Mouse (Mus musculus) ES-Bruce4 (cell line): ENCODE data around the gene Tmem54. TPM values are rescaled to one million over a fixed set of nuclear protein-coding genes. Genes with fewer than 3 reads are reported as not detected.

Experiments
- H3K27ac ChIP-seq: 2 replicates; pipeline ENCODE4 v1.5.1; 2012; ENCODE audit warnings: low read length, inconsistent platforms; ENCODE audit not compliant: insufficient read depth
- H3K27me3 ChIP-seq: 2 replicates; pipeline ENCODE4 v1.6.1; 2012; ENCODE audit warnings: mild to moderate bottlenecking, low read length, inconsistent platforms; ENCODE audit not compliant: control insufficient read depth, poor library complexity, insufficient read depth, severe bottlenecking
- H3K36me3 ChIP-seq: 2 replicates; pipeline ENCODE4 v1.6.1; 2012; ENCODE audit warnings: inconsistent platforms, mild to moderate bottlenecking, low read length, moderate library complexity; ENCODE audit not compliant: control insufficient read depth, poor library complexity, insufficient read depth, severe bottlenecking
- H3K4me1 ChIP-seq: one replicate; pipeline ENCODE4 v1.8.1; 2011; ENCODE audit warnings: low read length; ENCODE audit not compliant: control insufficient read depth, insufficient read depth
- H3K4me3 ChIP-seq: 2 replicates; pipeline ENCODE4 v1.5.1; 2011; ENCODE audit warnings: low read depth, mild to moderate bottlenecking, low read length
- H3K9ac ChIP-seq: 2 replicates; pipeline ENCODE4 v1.6.1; 2012; ENCODE audit warnings: low read depth, mild to moderate bottlenecking, inconsistent platforms; ENCODE audit not compliant: poor library complexity, severe bottlenecking
- H3K9me3 ChIP-seq: replicated peaks from 2 replicates; pipeline ENCODE4 v1.6.1; 2012; ENCODE audit warnings: mild to moderate bottlenecking, low read length, inconsistent platforms; ENCODE audit not compliant: control insufficient read depth, poor library complexity, insufficient read depth, severe bottlenecking
- CTCF ChIP-seq: IDR thresholded peaks from one replicate; pipeline ENCODE4 v1.8.1; 2011; ENCODE audit warnings: low read depth, low read length
- EP300 ChIP-seq: IDR thresholded peaks from 2 replicates; pipeline ENCODE4 v1.6.1; 2011; ENCODE audit warnings: low read depth, low read length; ENCODE audit not compliant: insufficient read depth
- POLR2A ChIP-seq: IDR thresholded peaks from one replicate; pipeline ENCODE4 v1.8.1; 2011; ENCODE audit warnings: low read length; ENCODE audit not compliant: insufficient read depth
- polyA plus RNA-seq: library from polyadenylated mRNA; stranded (reverse); fragments of >200 nt; gene quantifications from 2 replicates; pipeline ENCODE4 v1.2.4, GENCODE M21; 2011; ENCODE audit warnings: low read depth; ENCODE audit not compliant: missing spikeins, insufficient read depth, insufficient read length

Gene Tmem54
- polyA plus RNA-seq, 1 experiment: 6.9 TPM

- Histone ChIP-seq H3K27ac (no peak overlapping the region), H3K9ac (no peak overlapping the region), H3K9me3 (no peaks in the 10 kb centered on the region), H3K4me3 (no peak overlapping the region), H3K36me3 (no peaks in the 10 kb centered on the region), H3K27me3 (no peaks in the 10 kb centered on the region), H3K4me1 (peaks cover 2% of the 10 kb centered on the region)
- no peak for TF ChIP-seq POLR2A
- TF ChIP-seq CTCF: no peak
- TF ChIP-seq EP300: no peak
Measured at GRCm38 (mm10) chr4:129122719-129123118, 17.4 kb downstream of the Tmem54 start.

GRCm38 (mm10) chr4:129124652-129125146 is 19.4 kb downstream of the Tmem54 start:
- no peak overlapping the region for H3K27ac ChIP-seq
- H3K9ac ChIP-seq: no peak overlapping the region
- no peak overlapping the region for H3K4me3 ChIP-seq
- H3K4me1 ChIP-seq: peaks cover 2% of the 10 kb centered on the region
- TF ChIP-seq EP300 (no peak), CTCF (no peak), POLR2A (no peak)
- no peaks in the 10 kb centered on the region for H3K36me3 ChIP-seq
- no peaks in the 10 kb centered on the region for H3K9me3 ChIP-seq
- H3K27me3 ChIP-seq: no peaks in the 10 kb centered on the region

- no peak overlapping the region for H3K27ac ChIP-seq
- no peaks in the 10 kb centered on the region for H3K9me3 ChIP-seq
- peak overlapping the region; percentile 45 for H3K4me3 ChIP-seq
- no peaks in the 10 kb centered on the region for H3K27me3 ChIP-seq
- H3K9ac ChIP-seq: peak overlapping the region; percentile 2; the same call in 1 of the 2 replicates
- H3K4me1 ChIP-seq: peaks cover 2% of the 10 kb centered on the region
- H3K36me3 ChIP-seq: no peaks in the 10 kb centered on the region
- TF ChIP-seq CTCF: no peak
- no peak for TF ChIP-seq EP300
- no peak for TF ChIP-seq POLR2A
Measured at GRCm38 (mm10) chr4:129125736-129126451, 20.5 kb downstream of the Tmem54 start.

GRCm38 (mm10) chr4:129128582-129129338 is 23.4 kb downstream of the Tmem54 start:
- H3K4me1 ChIP-seq: no peaks in the 10 kb centered on the region

GRCm38 (mm10) chr4:129129387-129129786 is 24.0 kb downstream of the Tmem54 start:
- no peaks in the 10 kb centered on the region for H3K9me3 ChIP-seq
- H3K9ac ChIP-seq: 0 out of 2 replicates have a peak overlapping the region, but pooled peaks have one; percentile 46
- TF ChIP-seq POLR2A (no peak), EP300 (no peak), CTCF (no peak)
- no peaks in the 10 kb centered on the region for H3K4me1 ChIP-seq
- H3K36me3 ChIP-seq: no peaks in the 10 kb centered on the region
- H3K4me3 ChIP-seq: no peak overlapping the region
- H3K27me3 ChIP-seq: no peaks in the 10 kb centered on the region
- H3K27ac ChIP-seq: no peak overlapping the region

More at GRCm38 (mm10) chr4:129128582-129129338, 23.4 kb downstream of the Tmem54 start:
- H3K9me3 ChIP-seq: no peaks in the 10 kb centered on the region
- H3K27ac ChIP-seq: no peak overlapping the region
- no peaks in the 10 kb centered on the region for H3K27me3 ChIP-seq
- H3K9ac ChIP-seq: no peak overlapping the region
- no peaks in the 10 kb centered on the region for H3K36me3 ChIP-seq
- H3K4me3 ChIP-seq: no peak overlapping the region
- TF ChIP-seq CTCF (no peak), EP300 (no peak), POLR2A (no peak)

- H3K9ac ChIP-seq: peak overlapping the region; percentile 46
Measured at GRCm38 (mm10) chr4:129130149-129130548, 24.8 kb downstream of the Tmem54 start.

More at GRCm38 (mm10) chr4:129130149-129130548, 24.8 kb downstream of the Tmem54 start:
- Histone ChIP-seq H3K4me3 (peak overlapping the region; percentile 42), H3K9me3 (no peaks in the 10 kb centered on the region), H3K36me3 (no peaks in the 10 kb centered on the region), H3K27me3 (no peaks in the 10 kb centered on the region), H3K4me1 (no peaks in the 10 kb centered on the region), H3K27ac (peak overlapping the region; percentile 32)
- TF ChIP-seq POLR2A (no peak), CTCF (peak; percentile 74), EP300 (0 out of 2 replicates have a peak, but pooled peaks have one; percentile 7)
